Mouse (Mus musculus): ENCODE measurements around the gene Il22ra1. TPM values are rescaled to one million over a fixed set of nuclear protein-coding genes. Genes with fewer than 3 reads are reported as not detected.
"Not testable (repeated sequence)": the region's sequence is repeated elsewhere in the genome, so short reads cannot be mapped to it uniquely, and the experiment has no call there.

The Il22ra1 gene
- total RNA-seq (2021) = under 1 TPM; 0.24 to 0.26 TPM

GRCm38 (mm10) chr4:135727817-135728216 is at the start of gene Il22ra1:
TSS of gene Il22ra1 (plus strand) at chr4:135728172.
- DNase-seq = no peak
- intact Hi-C loops (cut with DNase I) = no loop called here

- no peak for DNase-seq
- intact Hi-C loops (cut with DNase I) = no loop called here
Measured at GRCm38 (mm10) chr4:135679316-135679715, 48.7 kb upstream of the Il22ra1 start.

- intact Hi-C loops (cut with DNase I) = no loop called here
- DNase-seq = no peak
Measured at GRCm38 (mm10) chr4:135681789-135682188, 46.2 kb upstream of the Il22ra1 start.

- intact Hi-C loops (cut with DNase I) = no loop called here
- peak; percentile 40 for DNase-seq
Measured at GRCm38 (mm10) chr4:135683553-135683952, 44.4 kb upstream of the Il22ra1 start.

- DNase-seq = no peak
- intact Hi-C loops (cut with DNase I) = no loop called here
Measured at GRCm38 (mm10) chr4:135684731-135685130, 43.2 kb upstream of the Il22ra1 start.

- DNase-seq = no peak
- intact Hi-C loops (cut with DNase I) = no loop called here
Measured at GRCm38 (mm10) chr4:135685906-135686567, 41.9 kb upstream of the Il22ra1 start, which contains the start of gene Ifnlr1. TSS of gene Ifnlr1 (plus strand) at chr4:135686287.

GRCm38 (mm10) chr4:135686568-135686953 is 41.4 kb upstream of the Il22ra1 start:
- intact Hi-C loops (cut with DNase I) = no loop called here

GRCm38 (mm10) chr4:135689797-135690196 is 38.2 kb upstream of the Il22ra1 start:
- intact Hi-C loops (cut with DNase I) = no loop called here

More at GRCm38 (mm10) chr4:135686568-135686953, 41.4 kb upstream of the Il22ra1 start:
- no peak for DNase-seq

GRCm38 (mm10) chr4:135690241-135690640 is 37.7 kb upstream of the Il22ra1 start:
- DNase-seq = no peak
- intact Hi-C loops (cut with DNase I) = no loop called here

More at GRCm38 (mm10) chr4:135689797-135690196, 38.2 kb upstream of the Il22ra1 start:
- no peak for DNase-seq

- intact Hi-C loops (cut with DNase I) = no loop called here
- no peak for DNase-seq
Measured at GRCm38 (mm10) chr4:135692916-135693315, 35.1 kb upstream of the Il22ra1 start.

GRCm38 (mm10) chr4:135698498-135698897 is 29.5 kb upstream of the Il22ra1 start:
- no peak for DNase-seq
- intact Hi-C loops (cut with DNase I) = no loop called here

GRCm38 (mm10) chr4:135703497-135703896 is 24.5 kb upstream of the Il22ra1 start:
- intact Hi-C loops (cut with DNase I) = no loop called here
- no peak for DNase-seq

GRCm38 (mm10) chr4:135704016-135704415 is 24.0 kb upstream of the Il22ra1 start:
- DNase-seq = no peak
- intact Hi-C loops (cut with DNase I) = no loop called here

- intact Hi-C loops (cut with DNase I) = no loop called here
Measured at GRCm38 (mm10) chr4:135706045-135706444, 21.9 kb upstream of the Il22ra1 start.

GRCm38 (mm10) chr4:135709072-135709564 is 18.9 kb upstream of the Il22ra1 start:
- intact Hi-C loops (cut with DNase I) = no loop called here
- DNase-seq = peak; percentile 75

More at GRCm38 (mm10) chr4:135706045-135706444, 21.9 kb upstream of the Il22ra1 start:
- DNase-seq = no peak

- intact Hi-C loops (cut with DNase I) = no loop called here
- DNase-seq = no peak
Measured at GRCm38 (mm10) chr4:135709621-135710020, 18.4 kb upstream of the Il22ra1 start.

GRCm38 (mm10) chr4:135710392-135710791 is 17.6 kb upstream of the Il22ra1 start:
- intact Hi-C loops (cut with DNase I) = no loop called here
- no peak for DNase-seq

- intact Hi-C loops (cut with DNase I) = no loop called here
- no peak for DNase-seq
Measured at GRCm38 (mm10) chr4:135714776-135715175, 13.2 kb upstream of the Il22ra1 start.

GRCm38 (mm10) chr4:135716438-135716837 is 11.5 kb upstream of the Il22ra1 start:
- intact Hi-C loops (cut with DNase I); DNase-seq: not testable (repeated sequence)

GRCm38 (mm10) chr4:135722540-135723290 is 5.3 kb upstream of the Il22ra1 start:
- no peak for DNase-seq
- intact Hi-C loops (cut with DNase I) = no loop called here

- intact Hi-C loops (cut with DNase I) = no loop called here
Measured at GRCm38 (mm10) chr4:135726416-135726815, 1.6 kb upstream of the Il22ra1 start.

GRCm38 (mm10) chr4:135730204-135730603 is 2.2 kb downstream of the Il22ra1 start:
- DNase-seq = peak; percentile 57
- intact Hi-C loops (cut with DNase I) = no loop called here

More at GRCm38 (mm10) chr4:135726416-135726815, 1.6 kb upstream of the Il22ra1 start:
- peak; percentile 25 for DNase-seq

All from left cerebral cortex, postnatal 4 days (tissue).